Mouse (Mus musculus) midbrain, embryonic 16.5 days (tissue): ENCODE results near the gene Arf3. TPM values are rescaled to one million over a fixed set of nuclear protein-coding genes. Genes with fewer than 3 reads are reported as not detected.

Experiments used
- ATAC-seq: fragments of 200-750 bp; cut with Nextera tagmentation; 2 replicates; pipeline ENCODE4 v1.8.0; 2017; ENCODE audit warnings: moderate TSS enrichment
- H3K27ac ChIP-seq: fragments of 300-500 bp; sonication (generic); 2 replicates; pipeline ENCODE4 v1.5.1; 2014; ENCODE audit warnings: mild to moderate bottlenecking, low read length, mixed read lengths
- H3K27me3 ChIP-seq: fragments of 300-500 bp; sonication (generic); 2 replicates; pipeline ENCODE4 v1.6.1; 2014; ENCODE audit warnings: low read depth, low read length, mixed read lengths; ENCODE audit not compliant: control insufficient read depth, insufficient read depth
- H3K36me3 ChIP-seq: fragments of 300-500 bp; sonication (generic); 2 replicates; pipeline ENCODE4 v1.6.1; 2014; ENCODE audit warnings: mild to moderate bottlenecking, low read length, moderate library complexity, mixed read lengths; ENCODE audit not compliant: control insufficient read depth, insufficient read depth
- H3K4me1 ChIP-seq: fragments of 300-500 bp; sonication (generic); 2 replicates; pipeline ENCODE4 v1.6.1; 2014; ENCODE audit warnings: mild to moderate bottlenecking, low read length, mixed read lengths; ENCODE audit not compliant: control insufficient read depth, insufficient read depth
- H3K4me2 ChIP-seq: fragments of 300-500 bp; sonication (generic); 2 replicates; pipeline ENCODE4 v1.6.1; 2014; ENCODE audit warnings: mild to moderate bottlenecking, low read length, mixed read lengths
- H3K4me3 ChIP-seq: fragments of 300-500 bp; sonication (generic); 2 replicates; pipeline ENCODE4 v1.5.1; 2014; ENCODE audit warnings: low read depth, mild to moderate bottlenecking, low read length, moderate library complexity, mixed read lengths
- H3K9ac ChIP-seq: fragments of 300-500 bp; sonication (generic); 2 replicates; pipeline ENCODE4 v1.6.1; 2014; ENCODE audit warnings: low read depth, low read length, mixed read lengths
- H3K9me3 ChIP-seq: fragments of 300-500 bp; sonication (generic); replicated peaks from 2 replicates; pipeline ENCODE4 v1.6.1; 2014; ENCODE audit warnings: mild to moderate bottlenecking, low read length, mixed read lengths; ENCODE audit not compliant: control insufficient read depth, poor library complexity, severe bottlenecking
- WGBS: fragments of 180-500 bp; shearing (Covaris S2); extraction: QIAGEN DNeasy Blood & Tissue Kit; methylation state at CpG from one replicate; pipeline ENCODE4 v1.1.7; 2014; 5-methylcytosine and 5-hydroxymethylcytosine counted together
- polyA plus RNA-seq: library from polyadenylated mRNA; unstranded; fragments of >200 nt; fragmentation: Nextera tagmentation; extraction: Ambion mirVana; gene quantifications from 2 replicates; pipeline ENCODE4 v1.2.1, GENCODE M21; 2015

Arf3 gene
- polyA plus RNA-seq, 1 experiment from 2014 or later, result 102 TPM

GRCm38 (mm10) chr15:98792233-98793020 lies 29.4 kb upstream of the Arf3 start:
- Histone ChIP-seq H3K4me2 (peak overlapping the region; percentile 50), H3K36me3 (no peaks in the 10 kb centered on the region), H3K9ac (peak overlapping the region; percentile 48), H3K4me1 (peaks cover 16% of the 10 kb centered on the region; the same call in 1 of the 2 replicates), H3K4me3 (peak overlapping the region; percentile 38), H3K27me3 (peaks cover 92% of the 10 kb centered on the region), H3K27ac (no peak overlapping the region), H3K9me3 (no peaks in the 10 kb centered on the region)
- 1% methylated on average over 75 of the region's 75 CpGs for WGBS
- ATAC-seq, result peak; percentile 72; the same call in 1 of the 2 replicates

- H3K27ac ChIP-seq, result no peak overlapping the region
- no peak overlapping the region for H3K4me3 ChIP-seq
- H3K27me3 ChIP-seq, result peaks cover 92% of the 10 kb centered on the region
- H3K4me2 ChIP-seq, result no peak overlapping the region
- no peak for ATAC-seq
- H3K9me3 ChIP-seq, result no peaks in the 10 kb centered on the region
- no peak overlapping the region for H3K9ac ChIP-seq
- under 1% methylated on average over 23 of the region's 23 CpGs for WGBS
- peaks cover 12% of the 10 kb centered on the region; the same call in 1 of the 2 replicates for H3K4me1 ChIP-seq
- no peaks in the 10 kb centered on the region for H3K36me3 ChIP-seq
Measured at GRCm38 (mm10) chr15:98791771-98792170, 28.8 kb upstream of the Arf3 start.

- H3K27ac ChIP-seq, result no peak overlapping the region
- H3K4me2 ChIP-seq, result peak overlapping the region; percentile 33; the same call in 1 of the 2 replicates
- H3K9ac ChIP-seq, result no peak overlapping the region
- peaks cover 90% of the 10 kb centered on the region for H3K27me3 ChIP-seq
- no peak for ATAC-seq
- peak overlapping the region; percentile 9; the same call in 1 of the 2 replicates for H3K4me3 ChIP-seq
- peaks cover 12% of the 10 kb centered on the region; the same call in 1 of the 2 replicates for H3K4me1 ChIP-seq
- WGBS, result under 1% methylated on average over 12 of the region's 12 CpGs
- no peaks in the 10 kb centered on the region for H3K36me3 ChIP-seq
- H3K9me3 ChIP-seq, result no peaks in the 10 kb centered on the region
Measured at GRCm38 (mm10) chr15:98791221-98791620, 28.2 kb upstream of the Arf3 start.

- WGBS, result 0% methylated on average over 23 of the region's 23 CpGs
- Histone ChIP-seq H3K4me3 (peak overlapping the region; percentile 9), H3K9ac (no peak overlapping the region)
Measured at GRCm38 (mm10) chr15:98790761-98791160, 27.7 kb upstream of the Arf3 start.

GRCm38 (mm10) chr15:98789661-98790535 lies 26.9 kb upstream of the Arf3 start, which contains the start of gene Wnt1:
Gene Wnt1 (plus strand): TSS chr15:98789857.
- Histone ChIP-seq H3K36me3 (no peaks in the 10 kb centered on the region), H3K27me3 (peaks cover 77% of the 10 kb centered on the region), H3K4me3 (peak within 1 kb of the TSS; percentile 9; the same call in 1 of the 2 replicates), H3K9ac (no peak within 1 kb of the TSS), H3K4me1 (peaks cover 12% of the 10 kb centered on the region; the same call in 1 of the 2 replicates), H3K9me3 (no peaks in the 10 kb centered on the region; the same call in 1 of the 2 replicates), H3K4me2 (0 out of 2 replicates have a peak within 1 kb of the TSS, but pooled peaks have one; percentile 17), H3K27ac (no peak within 1 kb of the TSS)
- ATAC-seq, result 0 out of 2 replicates have a peak, but pooled peaks have one; percentile 22
- 2% methylated on average over 41 of the region's 51 CpGs for WGBS

More at GRCm38 (mm10) chr15:98790761-98791160, 27.7 kb upstream of the Arf3 start:
- ATAC-seq, result no peak
- Histone ChIP-seq H3K36me3 (no peaks in the 10 kb centered on the region), H3K4me1 (peaks cover 12% of the 10 kb centered on the region; the same call in 1 of the 2 replicates), H3K27me3 (peaks cover 86% of the 10 kb centered on the region), H3K9me3 (no peaks in the 10 kb centered on the region; the same call in 1 of the 2 replicates), H3K4me2 (peak overlapping the region; percentile 33; the same call in 1 of the 2 replicates), H3K27ac (no peak overlapping the region)

- Histone ChIP-seq H3K9me3 (no peaks in the 10 kb centered on the region; the same call in 1 of the 2 replicates), H3K4me2 (no peak overlapping the region), H3K4me3 (no peak overlapping the region), H3K4me1 (peaks cover 12% of the 10 kb centered on the region; the same call in 1 of the 2 replicates), H3K36me3 (no peaks in the 10 kb centered on the region), H3K27ac (no peak overlapping the region), H3K9ac (no peak overlapping the region), H3K27me3 (peaks cover 69% of the 10 kb centered on the region)
- WGBS, result 10% methylated on average over 24 of the region's 24 CpGs
- ATAC-seq, result no peak
Measured at GRCm38 (mm10) chr15:98788972-98789660, 26.1 kb upstream of the Arf3 start.

GRCm38 (mm10) chr15:98787930-98788329 lies 24.9 kb upstream of the Arf3 start:
- 44% methylated on average over 4 of the region's 4 CpGs for WGBS
- no peak overlapping the region for H3K9ac ChIP-seq
- H3K27ac ChIP-seq, result no peak overlapping the region
- H3K27me3 ChIP-seq, result peaks cover 59% of the 10 kb centered on the region
- H3K4me2 ChIP-seq, result no peak overlapping the region
- no peaks in the 10 kb centered on the region; the same call in 1 of the 2 replicates for H3K9me3 ChIP-seq
- ATAC-seq, result no peak
- H3K36me3 ChIP-seq, result no peaks in the 10 kb centered on the region
- peaks cover 10% of the 10 kb centered on the region; the same call in 1 of the 2 replicates for H3K4me1 ChIP-seq
- H3K4me3 ChIP-seq, result no peak overlapping the region

- Histone ChIP-seq H3K4me1 (peaks cover 3% of the 10 kb centered on the region; the same call in 1 of the 2 replicates), H3K36me3 (no peaks in the 10 kb centered on the region), H3K27ac (no peak overlapping the region), H3K4me3 (no peak overlapping the region), H3K27me3 (peaks cover 53% of the 10 kb centered on the region), H3K9me3 (no peaks in the 10 kb centered on the region; the same call in 1 of the 2 replicates), H3K4me2 (no peak overlapping the region), H3K9ac (no peak overlapping the region)
- no peak for ATAC-seq
- WGBS, result 38% methylated on average over 7 of the region's 7 CpGs
Measured at GRCm38 (mm10) chr15:98785744-98786143, 22.7 kb upstream of the Arf3 start.
